Mouse (Mus musculus) mouse embryonic stem cell (cell line): ENCODE measurements around the gene Pabpn1l.
"Not testable (repeated sequence)": the region's sequence is repeated elsewhere in the genome, so short reads cannot be mapped to it uniquely, and the experiment has no call there.

Source experiments
- in situ Hi-C, 2 experiments: fragments of 300-500 bp; cut with MboI; formaldehyde crosslinking; loops; 1 replicate in 1 of 2; 3 replicates in 1 of 2; pipeline ENCODE4 v1.14.3; 2019 to 2020; ENCODE audit warnings: low sequenced_read_pairs in 2 of 2, low pct_unique_long_range_greater_than_20kb in 1 of 2, mixed read lengths in 1 of 2; ENCODE audit not compliant: unreplicated experiment in 1 of 2

Pabpn1l gene

GRCm38 (mm10) chr8:122652643-122653042 lies 30.1 kb upstream of the Pabpn1l start:
- in situ Hi-C loops = no loop called here

DNA sequence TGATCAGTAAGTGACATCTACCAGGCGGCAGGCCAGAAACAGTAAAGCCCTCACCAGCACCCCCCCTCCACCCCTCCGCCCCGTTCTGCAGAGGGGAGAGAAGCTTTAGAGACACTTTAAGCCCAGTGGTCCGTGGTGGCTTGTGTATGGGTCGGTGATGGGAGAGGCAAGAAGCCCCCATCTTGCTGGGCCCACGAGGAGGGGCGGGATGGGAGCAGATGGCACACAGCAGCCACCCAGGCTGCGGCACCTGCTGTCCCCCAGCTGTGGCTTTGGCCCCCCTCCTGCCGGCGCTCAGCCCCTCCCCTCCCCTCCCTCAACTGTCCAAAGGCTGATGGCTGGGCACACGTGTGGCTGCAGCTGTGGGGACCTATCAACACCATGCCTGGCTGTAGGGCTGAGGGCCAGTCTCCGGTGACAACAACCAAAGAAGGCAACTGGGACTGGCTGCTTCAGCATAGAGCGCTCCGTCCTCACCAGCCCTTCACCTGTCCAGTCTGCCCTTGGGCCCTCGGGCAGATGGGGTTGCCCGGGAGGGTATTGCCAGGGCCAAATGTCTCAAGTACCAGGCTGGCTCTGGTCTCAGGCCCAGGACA lies 28.9 kb upstream of the Pabpn1l start:
- in situ Hi-C loops = no loop called here

- in situ Hi-C loops = no loop called here
Observed at GRCm38 (mm10) chr8:122648192-122648970, 25.8 kb upstream of the Pabpn1l start.

DNA sequence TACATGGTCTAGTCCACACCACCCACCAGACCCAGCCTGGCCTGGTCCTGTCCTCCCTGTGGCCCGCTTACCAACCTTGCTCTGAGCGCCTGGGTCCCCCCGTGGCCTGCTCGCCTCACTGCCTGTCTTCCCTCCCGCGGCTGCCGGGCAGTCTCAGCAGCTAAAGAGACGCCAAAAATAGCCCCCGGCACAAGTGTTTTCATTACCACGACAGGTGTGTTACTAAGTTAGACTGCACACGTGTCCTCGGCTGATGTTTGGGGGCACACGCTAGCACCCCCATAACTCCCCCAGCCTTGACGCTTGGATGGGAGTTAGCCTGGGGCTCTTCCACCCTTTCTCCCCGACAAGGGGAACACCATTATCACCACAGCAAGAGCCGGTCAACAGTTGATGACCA lies 23.8 kb upstream of the Pabpn1l start:
- in situ Hi-C loops = no loop called here

- in situ Hi-C loops = no loop called here
Observed at GRCm38 (mm10) chr8:122644175-122644954, 21.8 kb upstream of the Pabpn1l start.

- in situ Hi-C loops = no loop called here
Observed at GRCm38 (mm10) chr8:122642071-122642470, 19.5 kb upstream of the Pabpn1l start.

DNA sequence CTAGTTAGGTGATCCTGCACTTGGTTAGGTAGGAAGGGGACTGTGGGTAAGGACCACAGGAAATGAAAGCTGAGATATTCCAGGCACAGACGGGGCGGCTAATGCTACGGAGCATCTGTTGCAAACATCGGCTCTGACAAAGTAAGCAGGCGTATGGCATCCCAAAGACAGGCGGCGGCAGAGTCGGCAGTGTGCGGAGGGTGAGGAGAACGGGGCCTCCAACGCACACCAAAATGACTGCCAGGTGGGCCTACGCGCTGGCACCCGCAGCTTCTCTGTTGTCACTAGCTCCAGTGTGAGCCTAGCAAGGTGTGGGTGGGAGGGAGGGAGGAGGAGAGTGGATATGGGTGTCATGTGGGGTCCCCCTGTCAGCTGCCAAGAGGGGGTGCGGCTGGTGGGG lies 18.9 kb upstream of the Pabpn1l start:
- in situ Hi-C loops = no loop called here

GRCm38 (mm10) chr8:122640825-122641224 lies 18.3 kb upstream of the Pabpn1l start:
- in situ Hi-C loops = no loop called here

DNA sequence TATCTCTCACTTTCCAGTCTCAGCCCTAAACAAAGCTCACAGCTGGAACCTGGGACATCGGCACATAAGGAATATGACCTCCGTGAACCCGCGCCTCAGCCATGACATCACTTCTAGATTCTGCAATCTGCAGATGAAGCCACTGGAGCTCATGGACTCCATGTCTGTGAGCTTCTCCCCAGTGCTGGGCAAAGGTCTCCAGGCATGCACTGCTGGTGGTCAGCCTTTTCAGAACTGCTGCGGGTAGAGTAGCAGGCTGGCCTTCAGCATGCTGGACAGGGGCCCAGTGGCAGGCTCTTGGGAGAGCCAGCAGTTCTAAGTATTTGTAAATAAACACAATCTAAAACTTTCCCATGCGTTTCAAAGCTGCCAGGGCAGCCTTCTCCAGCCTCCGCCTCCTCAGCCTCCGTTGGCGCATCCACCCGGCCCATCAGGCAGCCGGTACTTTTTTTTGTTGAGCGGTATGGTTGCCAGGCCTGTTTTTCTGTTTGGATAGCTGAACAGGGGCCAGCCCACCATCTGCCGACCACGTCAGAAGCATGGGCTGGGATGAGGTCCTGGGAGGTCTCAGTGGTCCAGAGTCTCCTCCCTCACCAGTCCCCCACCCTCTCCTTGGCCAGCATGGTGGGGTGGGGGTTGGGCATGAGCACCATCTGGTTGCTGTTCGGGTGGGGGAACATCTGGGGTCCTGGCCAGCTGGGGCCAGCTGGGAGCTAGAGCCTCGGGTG lies 17.1 kb upstream of the Pabpn1l start:
- in situ Hi-C loops = no loop called here

DNA sequence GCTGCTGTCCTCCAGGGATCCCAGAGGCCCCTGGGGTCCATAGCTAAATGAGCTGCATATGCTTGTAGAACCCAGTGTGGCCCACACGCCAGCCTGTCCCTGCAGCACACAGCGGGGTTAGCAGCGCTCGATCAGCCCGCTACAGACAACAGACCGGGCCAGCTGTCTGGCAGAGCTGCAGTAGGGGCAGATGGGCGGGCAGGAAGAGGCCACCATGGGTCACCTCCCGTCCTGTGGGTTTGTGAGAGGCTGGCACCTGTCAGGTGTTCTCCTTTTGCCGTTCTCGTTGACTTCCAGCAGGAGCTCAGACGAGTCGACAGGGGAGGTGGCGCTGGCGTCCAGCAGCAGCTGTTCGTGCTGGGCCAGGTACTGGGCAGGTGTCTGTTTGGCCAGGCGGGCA lies 16.1 kb upstream of the Pabpn1l start:
- in situ Hi-C loops = no loop called here

DNA sequence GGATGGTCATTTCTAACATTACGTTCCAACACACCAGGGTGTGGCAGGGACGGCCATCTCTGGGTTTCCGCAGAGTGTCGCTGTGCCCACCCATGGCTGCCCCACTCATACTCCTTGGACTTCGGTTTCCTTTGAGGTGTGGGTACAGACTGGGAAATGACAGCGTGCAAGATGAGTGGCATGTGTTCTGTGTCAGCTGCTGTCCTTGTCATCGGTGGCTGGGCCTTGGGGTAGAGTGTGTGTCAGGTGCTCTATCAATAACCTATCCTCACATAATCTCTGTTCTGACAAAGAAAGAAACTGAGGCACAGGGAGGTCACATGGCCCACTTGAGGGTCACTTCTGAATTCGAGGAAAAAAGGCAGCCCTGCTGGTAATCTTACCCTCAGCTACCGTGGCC lies 14.7 kb upstream of the Pabpn1l start:
- in situ Hi-C loops = no loop called here

GRCm38 (mm10) chr8:122636803-122637175 lies 14.2 kb upstream of the Pabpn1l start:
- in situ Hi-C loops = no loop called here

DNA sequence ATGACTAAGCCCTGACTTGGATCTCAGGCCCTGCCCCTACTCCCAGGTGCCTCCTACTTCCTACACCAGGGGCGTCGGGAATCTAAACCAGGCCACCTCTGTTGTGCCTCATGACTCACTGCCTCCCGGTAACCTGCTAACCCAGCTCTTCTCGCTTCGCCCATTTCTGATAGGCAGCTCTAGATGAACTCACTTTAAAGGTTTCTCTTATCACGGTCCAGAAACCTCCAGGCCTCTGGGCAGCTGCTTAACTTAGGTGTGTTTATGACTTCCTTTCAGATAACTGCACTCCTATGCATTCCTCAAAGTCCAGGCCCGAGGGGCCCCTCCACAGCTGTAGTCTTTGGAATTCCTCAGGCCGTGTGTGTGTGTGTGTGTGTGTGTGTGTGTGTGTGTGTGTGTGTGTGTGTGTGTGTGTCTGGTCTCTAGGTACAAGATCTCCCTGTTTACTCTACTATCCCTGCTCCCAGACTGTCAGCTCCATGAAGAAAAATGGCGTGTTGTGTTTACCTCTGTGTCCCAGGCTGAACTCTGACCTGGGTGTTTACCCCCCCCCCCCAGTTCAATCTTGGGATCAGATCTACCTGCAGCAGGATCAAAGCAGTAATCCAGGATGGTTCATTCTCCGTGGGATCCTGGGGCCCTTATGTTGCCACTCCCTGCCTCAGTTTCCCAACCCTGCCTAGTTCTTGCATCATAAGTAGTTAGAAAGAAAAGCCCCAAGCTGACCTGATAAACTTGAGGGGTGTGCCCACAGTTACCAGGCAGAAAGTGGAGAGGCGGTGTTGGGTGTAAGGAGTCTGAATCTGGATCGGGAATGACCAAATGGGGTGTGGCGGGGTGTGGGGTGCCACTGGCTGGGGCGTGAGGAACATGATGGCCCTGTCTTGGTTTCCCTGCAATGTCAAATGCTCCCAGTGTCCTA lies 13.6 kb upstream of the Pabpn1l start:
- in situ Hi-C loops = no loop called here

DNA sequence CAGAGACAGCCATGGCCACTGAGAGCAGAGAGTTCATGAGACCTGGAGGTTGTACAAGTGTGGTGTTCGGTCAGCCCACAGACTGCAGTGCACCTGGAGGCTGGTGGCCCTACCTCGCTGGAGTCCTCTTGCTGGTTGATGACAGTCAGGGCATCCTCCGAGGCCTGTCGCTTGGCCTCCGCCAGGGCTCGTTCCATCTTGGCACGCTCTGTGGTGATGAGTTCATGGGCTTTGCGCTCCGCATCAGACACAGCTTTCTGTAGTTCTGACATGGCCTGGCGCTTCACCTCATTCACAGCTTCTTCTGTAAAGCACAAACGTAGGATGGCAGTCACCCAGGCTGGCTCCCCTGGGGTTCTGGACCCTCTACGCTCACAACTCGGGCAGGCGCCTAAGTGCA lies 10.7 kb upstream of the Pabpn1l start:
- in situ Hi-C loops = no loop called here

- in situ Hi-C loops = not testable (repeated sequence)
Observed at GRCm38 (mm10) chr8:122632134-122632533, 9.6 kb upstream of the Pabpn1l start.

- in situ Hi-C loops = no loop called here
Observed at GRCm38 (mm10) chr8:122630696-122631095, 8.2 kb upstream of the Pabpn1l start.

DNA sequence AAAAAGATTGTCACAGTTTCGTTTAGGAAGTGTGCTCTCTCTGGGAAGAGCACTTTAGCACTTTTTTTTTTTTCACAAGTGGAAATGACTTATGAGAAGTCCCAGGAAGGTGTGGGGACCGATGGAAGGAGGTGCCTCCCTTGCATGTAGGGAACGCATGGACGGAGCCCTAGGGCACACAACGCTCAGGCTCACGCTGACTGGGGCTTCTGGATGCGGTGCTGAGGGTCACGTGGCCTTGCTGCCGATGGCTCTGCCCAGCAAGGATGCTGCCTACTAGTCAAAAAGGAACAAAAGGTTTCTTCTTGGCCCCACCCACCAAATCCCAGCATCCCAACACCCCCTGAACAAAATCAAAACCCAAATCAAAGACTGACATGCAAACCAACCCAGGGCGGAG lies 6.8 kb upstream of the Pabpn1l start:
- in situ Hi-C loops = no loop called here

DNA sequence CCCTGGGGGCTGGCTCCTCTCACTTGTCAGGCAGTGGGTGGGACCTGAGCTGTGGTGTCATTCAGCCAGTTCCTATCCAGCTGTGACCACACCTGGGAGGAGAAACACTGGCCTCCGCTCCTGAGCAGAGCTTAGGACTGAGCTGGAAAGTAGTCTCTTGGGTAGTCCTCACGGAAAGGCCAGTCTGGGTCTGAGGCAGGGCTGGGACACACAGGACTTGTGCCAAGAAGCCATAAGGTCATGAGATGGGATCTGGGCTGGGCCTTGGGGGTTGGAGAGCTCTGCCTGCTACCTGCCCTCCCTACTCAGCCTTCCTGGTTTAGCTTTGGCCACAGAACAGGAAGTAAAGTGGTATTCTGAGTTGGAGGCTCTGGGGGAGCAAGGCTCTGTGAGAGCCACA lies 4.4 kb upstream of the Pabpn1l start:
- in situ Hi-C loops = no loop called here
